Mouse (Mus musculus): ENCODE measurements at regions not wholly inside any gene's neighbourhood (a gene's known extent, or its start where the extent isn't known, plus 50 kb on each side); places are given as distances from the start of the nearest gene placed in this dataset.

- Histone ChIP-seq H3K9ac (ENCODE audit: low read length) (no peak overlapping the region), H3K4me2 (ENCODE audit: low read depth, low read length) (no peak overlapping the region), H3K27ac (ENCODE audit: low read length) (no peak overlapping the region), H3K4me1 (ENCODE audit: control insufficient read depth, insufficient read depth, low read length) (no peaks in the 10 kb centered on the region), H3K4me3 (ENCODE audit: low read length) (no peak overlapping the region), H3K27me3 (ENCODE audit: control insufficient read depth, insufficient read depth, low read length) (no peaks in the 10 kb centered on the region), H3K36me3 (ENCODE audit: control insufficient read depth, insufficient read depth) (no peaks in the 10 kb centered on the region), H3K9me3 (replicated peaks; ENCODE audit: control insufficient read depth, low read length) (no peaks in the 10 kb centered on the region)
- no peak for ATAC-seq (replicated peaks; ENCODE audit: extremely low read depth, insufficient read depth, low FRiP score)
- WGBS: 87% methylated on average over 4 of the region's 4 CpGs
These were observed 646.7 kb upstream of the Intu start for GRCm38 (mm10) chr3:39884370-39884769.

- Histone ChIP-seq H3K4me3 (ENCODE audit: low read length) (no peak overlapping the region), H3K36me3 (ENCODE audit: control insufficient read depth, insufficient read depth) (no peaks in the 10 kb centered on the region), H3K27ac (ENCODE audit: low read length) (no peak overlapping the region), H3K9ac (ENCODE audit: low read length) (no peak overlapping the region), H3K4me1 (ENCODE audit: control insufficient read depth, insufficient read depth, low read length) (no peaks in the 10 kb centered on the region), H3K27me3 (ENCODE audit: control insufficient read depth, insufficient read depth, low read length) (no peaks in the 10 kb centered on the region), H3K9me3 (replicated peaks; ENCODE audit: control insufficient read depth, low read length) (no peaks in the 10 kb centered on the region), H3K4me2 (ENCODE audit: low read depth, low read length) (no peak overlapping the region)
- no peak for ATAC-seq (replicated peaks; ENCODE audit: extremely low read depth, insufficient read depth, low FRiP score)
- WGBS: 55% methylated on average over 5 of the region's 5 CpGs
These were observed 642.7 kb upstream of the Intu start for GRCm38 (mm10) chr3:39888376-39888775.

GRCm38 (mm10) chr3:39889222-39889621 lies 641.9 kb upstream of the Intu start:
- Histone ChIP-seq H3K4me2 (ENCODE audit: low read depth, low read length) (no peak overlapping the region), H3K27me3 (ENCODE audit: control insufficient read depth, insufficient read depth, low read length) (no peaks in the 10 kb centered on the region), H3K4me1 (ENCODE audit: control insufficient read depth, insufficient read depth, low read length) (no peaks in the 10 kb centered on the region), H3K4me3 (ENCODE audit: low read length) (no peak overlapping the region), H3K27ac (ENCODE audit: low read length) (no peak overlapping the region), H3K36me3 (ENCODE audit: control insufficient read depth, insufficient read depth) (no peaks in the 10 kb centered on the region), H3K9me3 (replicated peaks; ENCODE audit: control insufficient read depth, low read length) (no peaks in the 10 kb centered on the region), H3K9ac (ENCODE audit: low read length) (no peak overlapping the region)
- no peak for ATAC-seq (replicated peaks; ENCODE audit: extremely low read depth, insufficient read depth, low FRiP score)
- 85% methylated on average over 2 of the region's 2 CpGs for WGBS

- no peaks in the 10 kb centered on the region for H3K27me3 ChIP-seq (ENCODE audit: control insufficient read depth, insufficient read depth, low read length)
- H3K9ac ChIP-seq (ENCODE audit: low read length): no peak overlapping the region
- H3K9me3 ChIP-seq (replicated peaks; ENCODE audit: control insufficient read depth, low read length): no peaks in the 10 kb centered on the region
- ATAC-seq (replicated peaks; ENCODE audit: extremely low read depth, insufficient read depth, low FRiP score): no peak
- H3K36me3 ChIP-seq (ENCODE audit: control insufficient read depth, insufficient read depth): no peaks in the 10 kb centered on the region
- 30% methylated on average over 5 of the region's 5 CpGs for WGBS
- no peak overlapping the region for H3K27ac ChIP-seq (ENCODE audit: low read length)
- no peak overlapping the region for H3K4me2 ChIP-seq (ENCODE audit: low read depth, low read length)
- H3K4me3 ChIP-seq (ENCODE audit: low read length): no peak overlapping the region
- H3K4me1 ChIP-seq (ENCODE audit: control insufficient read depth, insufficient read depth, low read length): no peaks in the 10 kb centered on the region
These were observed 632.1 kb upstream of the Intu start for GRCm38 (mm10) chr3:39898961-39899360.

- Histone ChIP-seq H3K4me1 (ENCODE audit: control insufficient read depth, insufficient read depth, low read length) (no peaks in the 10 kb centered on the region), H3K27ac (ENCODE audit: low read length) (no peak overlapping the region), H3K4me3 (ENCODE audit: low read length) (no peak overlapping the region), H3K4me2 (ENCODE audit: low read depth, low read length) (no peak overlapping the region), H3K9ac (ENCODE audit: low read length) (no peak overlapping the region), H3K9me3 (replicated peaks; ENCODE audit: control insufficient read depth, low read length) (no peaks in the 10 kb centered on the region), H3K27me3 (ENCODE audit: control insufficient read depth, insufficient read depth, low read length) (no peaks in the 10 kb centered on the region), H3K36me3 (ENCODE audit: control insufficient read depth, insufficient read depth) (no peaks in the 10 kb centered on the region)
- WGBS: 33% methylated on average over 2 of the region's 2 CpGs
- ATAC-seq (replicated peaks; ENCODE audit: extremely low read depth, insufficient read depth, low FRiP score): no peak
These were observed 630.9 kb upstream of the Intu start for GRCm38 (mm10) chr3:39900207-39900606.

GRCm38 (mm10) chr3:39904377-39904776 lies 626.7 kb upstream of the Intu start:
- H3K9ac ChIP-seq (ENCODE audit: low read length): no peak overlapping the region
- WGBS: 53% methylated on average over 3 of the region's 3 CpGs
- H3K36me3 ChIP-seq (ENCODE audit: control insufficient read depth, insufficient read depth): no peaks in the 10 kb centered on the region
- no peak overlapping the region for H3K4me3 ChIP-seq (ENCODE audit: low read length)
- ATAC-seq (replicated peaks; ENCODE audit: extremely low read depth, insufficient read depth, low FRiP score): no peak
- no peak overlapping the region for H3K27ac ChIP-seq (ENCODE audit: low read length)
- no peaks in the 10 kb centered on the region for H3K9me3 ChIP-seq (replicated peaks; ENCODE audit: control insufficient read depth, low read length)
- no peaks in the 10 kb centered on the region for H3K4me1 ChIP-seq (ENCODE audit: control insufficient read depth, insufficient read depth, low read length)
- H3K27me3 ChIP-seq (ENCODE audit: control insufficient read depth, insufficient read depth, low read length): no peaks in the 10 kb centered on the region
- no peak overlapping the region for H3K4me2 ChIP-seq (ENCODE audit: low read depth, low read length)

- no peak overlapping the region for H3K9ac ChIP-seq (ENCODE audit: low read length)
- H3K4me2 ChIP-seq (ENCODE audit: low read depth, low read length): no peak overlapping the region
- H3K4me1 ChIP-seq (ENCODE audit: control insufficient read depth, insufficient read depth, low read length): no peaks in the 10 kb centered on the region
- H3K9me3 ChIP-seq (replicated peaks; ENCODE audit: control insufficient read depth, low read length): no peaks in the 10 kb centered on the region
- H3K27ac ChIP-seq (ENCODE audit: low read length): no peak overlapping the region
- H3K27me3 ChIP-seq (ENCODE audit: control insufficient read depth, insufficient read depth, low read length): no peaks in the 10 kb centered on the region
- no peaks in the 10 kb centered on the region for H3K36me3 ChIP-seq (ENCODE audit: control insufficient read depth, insufficient read depth)
- ATAC-seq (replicated peaks; ENCODE audit: extremely low read depth, insufficient read depth, low FRiP score): no peak
- WGBS: 74% methylated on average over 4 of the region's 4 CpGs
- H3K4me3 ChIP-seq (ENCODE audit: low read length): no peak overlapping the region
These were observed 622.3 kb upstream of the Intu start for GRCm38 (mm10) chr3:39908676-39909362.

- H3K4me3 ChIP-seq (ENCODE audit: low read length): no peak overlapping the region
- H3K27ac ChIP-seq (ENCODE audit: low read length): no peak overlapping the region
- H3K36me3 ChIP-seq (ENCODE audit: control insufficient read depth, insufficient read depth): no peaks in the 10 kb centered on the region
- no peak for ATAC-seq (replicated peaks; ENCODE audit: extremely low read depth, insufficient read depth, low FRiP score)
- H3K9ac ChIP-seq (ENCODE audit: low read length): no peak overlapping the region
- no peaks in the 10 kb centered on the region for H3K27me3 ChIP-seq (ENCODE audit: control insufficient read depth, insufficient read depth, low read length)
- no peaks in the 10 kb centered on the region for H3K4me1 ChIP-seq (ENCODE audit: control insufficient read depth, insufficient read depth, low read length)
- H3K9me3 ChIP-seq (replicated peaks; ENCODE audit: control insufficient read depth, low read length): no peaks in the 10 kb centered on the region
- H3K4me2 ChIP-seq (ENCODE audit: low read depth, low read length): no peak overlapping the region
- WGBS: 76% methylated on average over 1 of the region's 1 CpGs
These were observed 621.4 kb upstream of the Intu start for GRCm38 (mm10) chr3:39909642-39910041.

GRCm38 (mm10) chr3:39918601-39919000 lies 612.5 kb upstream of the Intu start:
- no peaks in the 10 kb centered on the region for H3K4me1 ChIP-seq (ENCODE audit: control insufficient read depth, insufficient read depth, low read length)
- H3K9me3 ChIP-seq (replicated peaks; ENCODE audit: control insufficient read depth, low read length): no peaks in the 10 kb centered on the region
- H3K27ac ChIP-seq (ENCODE audit: low read length): no peak overlapping the region
- H3K36me3 ChIP-seq (ENCODE audit: control insufficient read depth, insufficient read depth): no peaks in the 10 kb centered on the region
- WGBS: 89% methylated on average over 2 of the region's 2 CpGs
- no peak overlapping the region for H3K9ac ChIP-seq (ENCODE audit: low read length)
- no peak overlapping the region for H3K4me3 ChIP-seq (ENCODE audit: low read length)
- no peak for ATAC-seq (replicated peaks; ENCODE audit: extremely low read depth, insufficient read depth, low FRiP score)
- no peaks in the 10 kb centered on the region for H3K27me3 ChIP-seq (ENCODE audit: control insufficient read depth, insufficient read depth, low read length)
- H3K4me2 ChIP-seq (ENCODE audit: low read depth, low read length): no peak overlapping the region
